Mouse (Mus musculus): Measurements from ENCODE around the gene Wfdc21.

DNA sequence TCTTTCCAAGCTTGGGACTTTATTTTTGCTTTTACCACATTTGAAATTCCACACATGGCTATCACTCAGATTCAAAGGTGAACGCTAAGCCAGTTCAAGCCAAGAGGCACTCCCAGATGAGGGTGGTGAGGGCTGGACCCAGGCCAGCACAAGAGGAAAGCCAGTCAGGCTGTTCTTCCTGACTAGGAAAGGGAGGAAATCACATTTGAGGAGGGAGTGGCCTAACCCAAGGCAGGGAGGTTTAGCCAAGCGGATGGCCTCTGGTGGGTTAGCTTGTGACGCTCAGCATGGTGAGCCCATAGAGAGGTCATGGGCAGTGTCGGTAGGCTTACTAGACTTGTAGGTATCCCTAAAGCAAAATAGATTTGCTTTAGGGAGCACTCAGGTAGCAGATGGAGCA lies 40.1 kb downstream of the Wfdc21 start:
- TF ChIP-seq NANOG (IDR thresholded peaks at IDR 0.05; ENCODE audit: borderline replicate concordance, low read length), result no peak
- TF ChIP-seq CTCF (conservative IDR thresholded peaks at IDR 0.05; ENCODE audit: low read length), result no peak

All from E14TG2a.4 (cell line).